Mouse (Mus musculus): Measurements from ENCODE around the gene Trpc7. TPM values are rescaled to one million over a fixed set of nuclear protein-coding genes. Genes with fewer than 3 reads are reported as not detected.

The Trpc7 gene
- total RNA-seq, 2 experiments from 2014 or later: not detected

DNA sequence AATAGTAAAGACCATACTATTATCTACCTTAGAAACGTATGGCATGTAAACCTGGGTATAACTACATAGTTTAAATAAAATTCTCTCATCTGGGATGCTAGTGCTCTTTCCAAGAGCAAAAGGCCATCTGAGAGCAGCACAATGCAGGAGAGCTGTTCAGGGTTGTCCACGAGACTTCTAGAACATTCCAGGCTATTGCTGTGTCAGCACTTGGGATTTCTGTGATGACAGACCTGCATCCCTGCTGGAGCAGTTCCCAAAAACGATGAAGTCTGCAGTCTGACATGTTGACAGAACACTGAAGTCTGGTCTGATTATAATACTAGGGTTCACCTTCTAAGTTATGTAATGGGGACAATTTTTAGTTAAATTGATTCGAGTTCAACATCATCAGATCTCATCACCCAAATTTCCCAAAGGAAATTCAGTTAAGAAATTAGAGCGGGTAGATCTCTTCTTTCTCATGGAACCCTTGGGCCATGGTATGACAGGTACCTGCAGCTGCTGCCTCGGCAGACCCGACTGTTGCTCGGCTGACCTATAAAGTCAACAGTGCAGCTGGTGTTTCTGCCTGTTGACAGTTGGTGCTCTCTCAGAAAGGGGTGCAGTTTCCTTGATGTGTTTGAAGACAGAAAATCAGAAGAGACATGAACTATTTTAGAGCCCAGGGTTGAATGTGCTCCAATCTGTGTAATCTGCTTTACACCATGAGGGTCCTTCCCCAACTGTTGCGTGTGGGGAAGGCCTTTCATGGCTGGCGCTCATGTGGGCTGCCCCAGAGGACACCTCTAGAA is 148.9 kb downstream of the Trpc7 start:
- DNase-seq: no peak

DNA sequence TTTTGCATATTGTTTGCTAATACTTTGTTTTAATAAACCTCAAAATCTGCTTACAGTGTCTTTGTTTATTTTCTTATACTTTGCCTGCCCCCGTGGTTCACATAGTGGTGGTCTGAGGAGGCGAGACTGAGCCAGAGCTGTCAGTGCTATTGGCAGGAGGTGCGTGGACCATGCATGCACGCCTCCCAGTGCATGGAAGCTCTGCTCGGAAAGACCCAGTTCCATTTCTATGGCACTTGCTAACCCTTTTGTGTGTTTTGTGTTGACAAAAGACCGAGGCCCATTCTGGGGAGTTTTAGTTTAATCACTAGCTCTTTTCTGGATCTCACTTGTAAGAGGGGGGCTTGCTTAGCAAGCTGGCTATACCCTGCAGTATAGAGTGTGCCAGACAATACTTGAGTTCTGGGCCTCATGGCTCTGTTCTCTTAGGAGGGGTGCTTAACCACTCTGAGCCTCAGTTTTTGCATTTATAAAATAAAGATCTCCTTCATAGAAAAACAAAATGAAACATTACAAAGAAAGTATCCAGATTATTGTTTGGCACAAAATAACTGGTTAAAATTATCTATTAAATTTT is 153.4 kb downstream of the Trpc7 start:
- no peak for DNase-seq

DNA sequence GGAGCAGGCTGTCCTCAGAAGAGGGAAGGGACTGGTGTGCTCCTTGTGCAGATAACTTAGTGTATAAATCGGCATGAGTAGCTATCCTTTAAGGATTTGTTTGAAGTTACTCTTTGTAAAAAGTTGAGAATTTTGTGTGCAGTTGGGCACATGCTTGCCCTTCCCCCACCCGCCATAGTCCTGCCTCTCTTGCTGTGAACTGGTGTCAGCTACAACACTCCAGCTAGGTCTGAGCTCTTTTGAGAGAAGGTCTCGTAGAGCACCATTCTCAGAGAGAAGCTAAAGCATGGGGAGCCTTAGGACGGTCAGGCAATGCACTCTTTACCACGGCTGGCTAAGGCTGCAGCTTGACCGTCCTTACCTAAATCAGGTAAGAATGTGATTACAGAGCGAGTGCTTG is 154.1 kb downstream of the Trpc7 start:
- no peak for DNase-seq

DNA sequence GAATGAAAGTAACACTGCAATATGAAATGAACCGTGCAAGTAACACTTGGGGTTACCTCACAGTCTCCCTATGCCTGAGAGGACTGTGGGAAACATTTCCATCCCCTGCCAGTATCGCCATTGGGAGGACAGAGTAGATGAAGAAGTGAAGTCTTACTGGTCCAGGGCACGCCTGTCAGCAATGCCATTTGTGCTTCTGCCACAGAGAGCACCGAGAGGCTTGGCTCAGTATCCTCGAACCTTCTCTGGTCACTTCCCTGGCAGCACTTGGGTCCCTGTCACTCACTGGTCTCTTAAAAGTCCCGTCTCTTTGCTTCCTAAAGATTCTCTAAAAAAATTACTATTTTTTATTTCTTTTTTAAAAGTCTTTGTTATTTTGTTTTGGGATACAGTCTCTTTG is 155.3 kb downstream of the Trpc7 start:
- no peak for DNase-seq

DNA sequence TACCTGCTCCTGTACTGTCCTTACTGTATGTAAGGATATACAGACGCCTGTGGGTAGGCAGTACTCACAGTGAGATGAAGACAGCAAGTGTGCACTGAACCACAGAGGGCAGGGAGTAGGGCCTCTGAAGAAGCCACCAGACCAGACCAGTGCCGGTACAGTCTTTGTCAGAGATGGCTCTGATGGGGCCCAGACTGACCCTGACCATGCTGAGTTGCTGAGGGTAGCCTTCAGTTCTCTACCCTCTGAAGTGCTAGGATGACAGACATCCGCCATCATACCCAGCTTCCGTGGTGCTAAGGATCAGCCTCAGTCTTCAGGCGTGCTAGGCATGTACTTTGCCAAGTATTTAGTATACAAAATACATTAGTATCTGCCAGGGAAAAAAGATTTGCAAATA is 156.2 kb downstream of the Trpc7 start:
- no peak for DNase-seq

DNA sequence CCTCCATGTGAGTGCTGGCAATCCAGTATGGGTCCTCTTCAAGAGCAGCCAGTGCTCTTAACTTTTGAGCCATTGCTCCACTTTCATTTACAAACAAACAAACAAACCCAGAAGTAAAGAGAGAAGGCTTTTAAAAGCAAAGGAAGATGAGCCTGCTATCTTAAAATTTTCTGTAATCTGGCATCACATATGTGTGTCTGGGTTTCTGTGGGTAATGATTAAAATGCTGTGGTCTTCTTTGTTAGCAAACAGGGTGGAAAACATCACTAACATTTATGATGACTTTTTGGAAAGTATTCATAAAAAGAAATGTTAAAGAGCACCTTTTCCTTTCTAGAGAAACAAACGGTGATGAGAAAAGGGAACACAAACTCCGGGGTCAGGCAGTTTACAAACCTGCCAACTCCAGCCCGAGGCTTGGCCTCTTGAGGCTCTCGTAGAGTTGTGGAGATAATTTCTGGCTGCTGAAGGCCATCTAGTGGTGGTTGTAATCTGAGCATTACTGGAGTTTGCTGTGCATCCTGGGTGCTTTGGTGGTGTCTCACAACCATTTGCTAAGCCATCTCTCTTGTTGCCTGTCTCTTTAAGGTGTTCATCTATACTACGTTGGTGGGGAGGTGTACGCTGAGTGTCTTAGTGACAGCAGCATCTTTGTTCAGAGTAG is 160.4 kb downstream of the Trpc7 start:
- DNase-seq: peak; percentile 34 to 55

DNA sequence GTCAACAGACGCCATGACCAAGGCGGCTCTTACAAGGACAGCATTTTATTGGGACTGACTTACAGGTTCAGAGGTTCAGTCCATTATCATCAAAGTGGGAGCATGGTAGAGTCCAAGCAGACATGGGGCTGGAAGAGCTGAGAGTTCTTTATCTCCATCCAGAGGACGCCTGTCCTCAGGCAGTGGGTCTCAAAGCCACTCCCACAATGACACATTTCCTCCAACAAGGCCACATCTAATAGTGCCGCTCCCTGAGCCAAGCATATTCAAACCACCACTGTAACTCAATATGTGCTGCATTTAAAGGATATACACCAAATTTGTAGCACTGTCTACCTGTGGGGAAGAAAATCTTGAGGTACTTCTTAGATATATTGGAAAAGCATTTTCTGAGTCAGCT is 161.2 kb downstream of the Trpc7 start:
- no peak for DNase-seq

DNA sequence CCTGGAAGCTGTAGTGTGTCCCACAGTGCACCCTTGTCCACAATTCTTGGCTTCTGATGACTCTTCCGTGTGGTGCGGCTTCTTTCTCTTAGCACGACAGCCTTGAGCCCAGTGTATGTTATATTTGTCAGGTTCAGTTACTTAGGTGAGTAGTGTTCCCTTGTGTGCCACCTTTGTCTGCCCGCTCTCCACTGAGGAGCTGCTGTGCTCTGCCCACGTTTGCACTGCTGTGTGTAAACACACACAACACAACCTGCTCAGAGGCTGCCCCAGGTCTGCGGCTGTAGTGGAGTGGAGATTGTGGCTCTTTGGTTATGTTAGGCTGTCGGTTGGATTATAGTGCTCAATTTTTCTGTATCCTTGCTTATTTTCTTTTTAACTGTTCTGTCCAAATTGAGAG is 166.7 kb downstream of the Trpc7 start:
- no peak for DNase-seq

DNA sequence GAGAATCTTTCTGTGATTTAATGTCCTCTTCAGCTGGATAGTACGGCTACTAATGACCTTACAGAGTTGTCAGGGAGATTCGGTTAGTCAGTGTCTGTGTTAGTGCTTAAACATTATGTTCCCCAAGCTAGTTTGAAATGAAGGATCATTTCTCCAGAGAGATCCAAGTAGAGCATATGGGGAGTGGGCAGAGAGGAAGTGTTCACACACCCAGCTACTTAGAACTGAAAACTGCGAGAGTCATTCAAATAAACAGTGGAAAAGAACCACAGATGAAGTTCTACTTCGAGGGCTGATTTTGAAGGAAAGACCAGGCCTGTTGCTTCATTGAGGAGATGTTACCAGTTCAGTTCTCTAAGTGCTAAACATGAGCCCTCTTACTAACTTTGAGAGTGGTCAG is 169.2 kb downstream of the Trpc7 start:
- DNase-seq: no peak

Other genes with a start within 250 kb of the Trpc7 start
- gene Smad5, start 193.0 kb downstream of the Trpc7 start, total RNA-seq (2021): 10 to 100 TPM; 26.6 to 26.9 TPM
- gene Gm45623, start 142.2 kb downstream of the Trpc7 start, total RNA-seq (2021): not detected

Measured in heart, adult 18-20 months (tissue).